Mouse (Mus musculus) intestine, embryonic 14.5 days (tissue): Measurements from ENCODE around the gene Gm42906. TPM values are rescaled to one million over a fixed set of nuclear protein-coding genes. Genes with fewer than 3 reads are reported as not detected.

Experiments used
- ATAC-seq: fragments of 200-750 bp; cut with Nextera tagmentation; replicated peaks from 2 replicates; pipeline ENCODE4 v1.8.0; 2017; ENCODE audit warnings: low read depth, moderate number of reproducible peaks, moderate TSS enrichment, moderate library complexity; ENCODE audit not compliant: low FRiP score, low TSS enrichment
- DNase-seq: peaks from one replicate; pipeline ENCODE4 v3.0.0-alpha.2; 2018; ENCODE audit warnings: low spot score
- H3K27ac ChIP-seq: fragments of 300-500 bp; sonication (generic); 2 replicates; pipeline ENCODE4 v1.5.1; 2014; ENCODE audit warnings: low read depth, mild to moderate bottlenecking, control low read depth
- H3K27me3 ChIP-seq: fragments of 300-500 bp; sonication (generic); replicated peaks from 2 replicates; pipeline ENCODE4 v1.6.1; 2014; ENCODE audit warnings: low read length, control low read depth; ENCODE audit not compliant: control insufficient read depth, insufficient read depth
- H3K36me3 ChIP-seq: fragments of 300-500 bp; sonication (generic); 2 replicates; pipeline ENCODE4 v1.6.1; 2014; ENCODE audit warnings: low read length, control low read depth; ENCODE audit not compliant: control insufficient read depth, insufficient read depth
- H3K4me1 ChIP-seq: fragments of 300-500 bp; sonication (generic); replicated peaks from 2 replicates; pipeline ENCODE4 v1.6.1; 2014; ENCODE audit warnings: low read length, control low read depth, mixed read lengths; ENCODE audit not compliant: control insufficient read depth, insufficient read depth
- H3K4me2 ChIP-seq: fragments of 300-500 bp; sonication (generic); 2 replicates; pipeline ENCODE4 v1.6.1; 2014; ENCODE audit warnings: low read length
- H3K4me3 ChIP-seq: fragments of 300-500 bp; sonication (generic); 2 replicates; pipeline ENCODE4 v1.5.1; 2014; ENCODE audit warnings: low read depth, low read length, control low read depth, mixed read lengths
- H3K9ac ChIP-seq: fragments of 300-500 bp; sonication (generic); 2 replicates; pipeline ENCODE4 v1.6.1; 2014; ENCODE audit warnings: mild to moderate bottlenecking, low read length
- H3K9me3 ChIP-seq: fragments of 300-500 bp; sonication (generic); 2 replicates; pipeline ENCODE4 v1.6.1; 2016; ENCODE audit warnings: low read length, control low read depth; ENCODE audit not compliant: control insufficient read depth
- WGBS: fragments of 180-500 bp; shearing (Covaris S2); extraction: QIAGEN DNeasy Blood & Tissue Kit; methylation state at CpG from one replicate; pipeline ENCODE4 v1.1.7; 2014; 5-methylcytosine and 5-hydroxymethylcytosine counted together
- polyA plus RNA-seq: library from polyadenylated mRNA; unstranded; fragments of >200 nt; fragmentation: Nextera tagmentation; extraction: Ambion mirVana; gene quantifications from 2 replicates; pipeline ENCODE4 v1.2.1, GENCODE M21; 2014

Gene Gm42906
- polyA plus RNA-seq, 1 experiment from 2014 or later: not detected

GRCm38 (mm10) chr5:151116192-151116887 lies 311.6 kb downstream of the Gm42906 start:
- Histone ChIP-seq H3K4me1 (peaks cover 2% of the 10 kb centered on the region; the same call in 1 of the 2 replicates), H3K9ac (no peak overlapping the region), H3K27me3 (no peaks in the 10 kb centered on the region), H3K9me3 (no peaks in the 10 kb centered on the region), H3K36me3 (no peaks in the 10 kb centered on the region), H3K4me2 (no peak overlapping the region), H3K4me3 (no peak overlapping the region), H3K27ac (no peak overlapping the region)
- 78% methylated on average over 5 of the region's 5 CpGs for WGBS
- no peak for DNase-seq
- no peak for ATAC-seq

DNA sequence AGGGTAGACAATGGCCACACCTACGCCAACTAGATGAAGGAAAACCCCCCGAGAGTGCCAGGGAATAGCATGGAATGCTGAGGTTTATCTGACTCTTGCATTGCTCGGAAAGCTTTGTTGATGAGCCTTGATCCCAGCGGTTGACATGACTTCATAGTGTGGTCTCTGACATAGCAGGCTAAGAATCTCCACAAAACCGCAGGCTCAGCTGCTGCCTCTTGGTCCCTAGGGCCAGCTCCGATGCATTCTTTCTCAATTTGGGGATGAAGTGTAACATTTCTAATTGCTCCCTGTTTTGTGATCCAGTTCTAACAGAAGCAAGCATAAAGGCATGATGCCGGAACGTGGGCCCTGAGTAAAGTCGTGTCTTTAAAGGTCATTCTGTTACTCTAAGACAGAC lies 315.2 kb downstream of the Gm42906 start:
- no peak overlapping the region for H3K4me2 ChIP-seq
- no peaks in the 10 kb centered on the region for H3K9me3 ChIP-seq
- H3K4me3 ChIP-seq: no peak overlapping the region
- peaks cover 15% of the 10 kb centered on the region for H3K4me1 ChIP-seq
- H3K27me3 ChIP-seq: no peaks in the 10 kb centered on the region
- no peak for ATAC-seq
- H3K27ac ChIP-seq: no peak overlapping the region
- H3K36me3 ChIP-seq: no peaks in the 10 kb centered on the region
- no peak for DNase-seq
- WGBS: 89% methylated on average over 9 of the region's 9 CpGs
- H3K9ac ChIP-seq: no peak overlapping the region

- Histone ChIP-seq H3K9me3 (no peaks in the 10 kb centered on the region), H3K27me3 (no peaks in the 10 kb centered on the region), H3K4me2 (no peak overlapping the region), H3K9ac (no peak overlapping the region), H3K36me3 (no peaks in the 10 kb centered on the region), H3K27ac (no peak overlapping the region), H3K4me1 (peaks cover 15% of the 10 kb centered on the region), H3K4me3 (no peak overlapping the region)
- WGBS: 88% methylated on average over 7 of the region's 7 CpGs
- DNase-seq (no peak), ATAC-seq (no peak)
Measured at GRCm38 (mm10) chr5:151111080-151111871, 316.7 kb downstream of the Gm42906 start.

- H3K9ac ChIP-seq: no peak overlapping the region
- DNase-seq (no peak), ATAC-seq (no peak)
- H3K9me3 ChIP-seq: no peaks in the 10 kb centered on the region
- 39% methylated on average over 6 of the region's 6 CpGs for WGBS
- H3K27ac ChIP-seq: no peak overlapping the region
- no peaks in the 10 kb centered on the region for H3K27me3 ChIP-seq
- H3K4me1 ChIP-seq: peaks cover 15% of the 10 kb centered on the region
- no peak overlapping the region for H3K4me2 ChIP-seq
- no peaks in the 10 kb centered on the region for H3K36me3 ChIP-seq
- no peak overlapping the region for H3K4me3 ChIP-seq
Measured at GRCm38 (mm10) chr5:151110461-151110908, 317.5 kb downstream of the Gm42906 start.

DNA sequence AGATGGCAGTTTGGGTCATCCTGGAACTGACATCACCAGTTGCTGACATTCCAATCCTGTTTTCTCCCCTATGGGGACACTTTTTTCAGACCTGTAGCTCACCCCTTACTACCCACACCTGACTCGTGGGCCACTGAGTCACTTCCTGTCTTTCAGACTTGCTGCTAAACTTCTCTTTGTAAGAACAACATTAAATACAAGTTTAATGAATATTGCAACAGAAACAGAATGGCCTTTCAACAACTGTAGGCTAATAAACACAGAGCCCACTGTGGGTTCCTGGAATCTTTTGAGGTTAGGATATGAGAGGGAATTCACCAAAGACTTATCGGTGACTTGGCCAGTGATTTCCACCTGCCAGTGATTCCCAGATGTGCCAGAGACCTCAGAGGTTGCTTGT lies 318.1 kb downstream of the Gm42906 start:
- H3K4me2 ChIP-seq: no peak overlapping the region
- ATAC-seq: no peak
- no peak overlapping the region for H3K27ac ChIP-seq
- peaks cover 15% of the 10 kb centered on the region for H3K4me1 ChIP-seq
- H3K9ac ChIP-seq: no peak overlapping the region
- 74% methylated on average over 2 of the region's 2 CpGs for WGBS
- H3K36me3 ChIP-seq: no peaks in the 10 kb centered on the region
- no peak for DNase-seq
- H3K27me3 ChIP-seq: no peaks in the 10 kb centered on the region
- H3K9me3 ChIP-seq: no peaks in the 10 kb centered on the region
- H3K4me3 ChIP-seq: no peak overlapping the region

- no peaks in the 10 kb centered on the region for H3K9me3 ChIP-seq
- ATAC-seq: no peak
- DNase-seq: no peak
- peak overlapping the region; percentile 57; the same call in 1 of the 2 replicates for H3K27ac ChIP-seq
- no peaks in the 10 kb centered on the region for H3K27me3 ChIP-seq
- H3K9ac ChIP-seq: no peak overlapping the region; the same call in 1 of the 2 replicates
- H3K4me2 ChIP-seq: 0 out of 2 replicates have a peak overlapping the region, but pooled peaks have one; percentile 31
- 71% methylated on average over 7 of the region's 7 CpGs for WGBS
- peaks cover 15% of the 10 kb centered on the region for H3K4me1 ChIP-seq
- no peak overlapping the region for H3K4me3 ChIP-seq
- H3K36me3 ChIP-seq: no peaks in the 10 kb centered on the region
Measured at GRCm38 (mm10) chr5:151108955-151109354, 319.0 kb downstream of the Gm42906 start.

DNA sequence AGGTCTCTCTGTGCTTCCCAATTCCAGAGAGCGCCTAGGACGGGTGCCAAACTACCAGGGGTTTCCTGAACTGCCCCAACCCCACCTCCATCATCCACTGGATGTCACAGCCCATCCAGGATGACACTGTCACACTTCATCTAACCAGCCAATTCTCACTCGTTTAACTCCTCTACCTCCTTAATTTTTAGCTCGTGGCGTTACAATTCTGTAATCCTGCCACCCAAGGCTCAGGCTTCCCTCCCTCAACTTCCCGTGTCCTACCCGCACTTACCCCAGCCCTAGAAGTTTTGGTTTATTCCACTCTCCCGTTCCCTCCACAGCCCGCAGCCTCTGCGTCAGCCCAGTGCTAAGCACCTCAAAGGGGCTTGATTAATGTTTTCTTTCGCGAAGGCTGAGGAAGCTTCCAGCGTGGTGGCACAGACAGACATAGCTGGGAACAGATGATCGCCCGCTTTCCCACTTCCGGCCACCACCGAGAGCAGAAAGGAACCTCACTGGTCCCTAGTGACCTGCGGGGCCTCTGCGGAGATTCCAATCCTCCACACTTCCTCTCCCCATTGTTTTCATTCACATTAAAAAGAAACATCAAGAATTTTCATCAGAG lies 319.6 kb downstream of the Gm42906 start:
- ATAC-seq (no peak), DNase-seq (no peak)
- H3K27ac ChIP-seq: peak overlapping the region; percentile 57
- no peaks in the 10 kb centered on the region for H3K36me3 ChIP-seq
- H3K4me3 ChIP-seq: no peak overlapping the region
- H3K27me3 ChIP-seq: no peaks in the 10 kb centered on the region
- peak overlapping the region; percentile 31 for H3K4me2 ChIP-seq
- H3K9me3 ChIP-seq: no peaks in the 10 kb centered on the region
- H3K9ac ChIP-seq: no peak overlapping the region; the same call in 1 of the 2 replicates
- peaks cover 15% of the 10 kb centered on the region for H3K4me1 ChIP-seq
- 37% methylated on average over 19 of the region's 19 CpGs for WGBS

GRCm38 (mm10) chr5:151106841-151107240 lies 321.1 kb downstream of the Gm42906 start:
- Histone ChIP-seq H3K9ac (no peak overlapping the region), H3K4me1 (peaks cover 15% of the 10 kb centered on the region), H3K27me3 (no peaks in the 10 kb centered on the region), H3K27ac (no peak overlapping the region), H3K36me3 (no peaks in the 10 kb centered on the region), H3K4me2 (no peak overlapping the region), H3K4me3 (no peak overlapping the region), H3K9me3 (no peaks in the 10 kb centered on the region)
- no peak for ATAC-seq
- 90% methylated on average over 3 of the region's 3 CpGs for WGBS
- DNase-seq: no peak
